Mouse (Mus musculus) embryo, embryonic 10 days (tissue): ENCODE measurements around the gene Ube2j1.
A peak's percentile ranks its signal among the peaks of the same experiment; 100 is the strongest.

ENCODE experiments used
- DNase-seq: peaks from one replicate; pipeline ENCODE4 v3.0.0-alpha.2; 2015; ENCODE audit warnings: low spot score

The Ube2j1 gene

GRCm38 (mm10) chr4:33071337-33071736 lies 40.1 kb downstream of the Ube2j1 start:
- no peak for DNase-seq

DNA sequence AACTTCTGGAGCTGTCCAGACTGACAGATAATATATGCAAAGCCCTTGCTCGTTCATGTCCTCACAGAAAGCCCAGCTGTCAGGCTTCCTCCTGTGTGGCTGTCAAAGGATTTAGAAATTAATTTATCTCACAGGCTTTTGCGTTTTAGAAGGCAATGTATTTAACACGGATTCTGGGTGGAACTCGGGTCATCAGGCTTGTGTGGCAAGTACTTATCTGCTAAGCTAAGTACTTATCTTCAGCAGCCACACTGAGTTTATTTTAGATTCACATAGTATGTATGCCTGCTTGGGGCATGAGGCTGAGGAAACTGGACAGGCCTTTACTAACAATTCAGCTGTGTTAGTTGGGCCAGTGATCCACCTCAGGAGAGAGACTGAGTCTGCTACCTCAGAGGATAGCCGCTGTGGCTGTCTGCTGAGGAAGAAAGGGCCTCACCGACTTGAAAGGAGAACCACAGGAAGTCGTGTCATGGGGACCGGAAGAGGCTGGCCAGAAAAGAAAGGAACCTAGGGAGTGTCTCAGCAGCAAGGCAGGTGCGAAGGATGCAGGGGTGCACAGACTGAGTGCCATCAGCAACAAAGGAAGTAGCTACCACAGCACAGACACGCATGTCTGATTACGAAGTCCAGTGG lies 41.4 kb downstream of the Ube2j1 start:
- peak; percentile 17 for DNase-seq

DNA sequence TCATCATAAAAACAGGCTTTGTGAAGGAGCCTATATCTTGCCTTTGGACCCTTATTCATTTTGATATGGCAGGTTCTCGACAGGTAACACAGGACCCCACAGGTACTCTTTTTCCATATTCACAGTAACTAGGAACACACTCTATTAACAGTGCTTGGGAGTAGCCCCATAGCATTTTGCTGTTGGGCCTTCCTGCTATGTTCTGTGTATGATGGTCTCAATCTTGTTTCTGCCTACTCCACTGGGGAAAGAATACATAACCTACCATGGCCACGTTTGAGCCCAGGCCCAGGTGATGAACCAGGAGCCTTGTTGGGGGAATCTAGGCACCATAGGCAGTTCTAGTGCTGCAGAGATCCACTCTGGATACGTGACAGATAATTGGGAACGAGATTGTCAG lies 43.2 kb downstream of the Ube2j1 start:
- no peak for DNase-seq

DNA sequence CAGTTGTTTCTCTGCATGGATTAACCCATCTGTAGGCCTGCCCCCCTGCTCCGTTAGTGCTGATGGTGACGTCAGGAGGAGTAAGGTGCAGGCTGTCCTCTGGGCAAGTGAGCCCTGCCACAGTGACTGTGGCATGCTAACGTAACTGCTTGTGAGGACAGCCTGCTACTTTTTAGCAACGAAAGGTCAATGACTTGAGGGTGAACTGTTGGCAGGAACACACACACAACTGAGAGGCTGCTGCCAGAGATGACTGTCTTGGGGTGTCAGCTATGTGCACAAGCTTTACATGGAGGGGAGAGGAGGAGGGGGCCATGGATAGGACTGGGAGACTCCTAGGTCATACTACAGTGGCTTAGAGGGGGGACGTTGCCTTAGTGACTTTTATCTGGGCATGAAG lies 43.6 kb downstream of the Ube2j1 start:
- DNase-seq = no peak

DNA sequence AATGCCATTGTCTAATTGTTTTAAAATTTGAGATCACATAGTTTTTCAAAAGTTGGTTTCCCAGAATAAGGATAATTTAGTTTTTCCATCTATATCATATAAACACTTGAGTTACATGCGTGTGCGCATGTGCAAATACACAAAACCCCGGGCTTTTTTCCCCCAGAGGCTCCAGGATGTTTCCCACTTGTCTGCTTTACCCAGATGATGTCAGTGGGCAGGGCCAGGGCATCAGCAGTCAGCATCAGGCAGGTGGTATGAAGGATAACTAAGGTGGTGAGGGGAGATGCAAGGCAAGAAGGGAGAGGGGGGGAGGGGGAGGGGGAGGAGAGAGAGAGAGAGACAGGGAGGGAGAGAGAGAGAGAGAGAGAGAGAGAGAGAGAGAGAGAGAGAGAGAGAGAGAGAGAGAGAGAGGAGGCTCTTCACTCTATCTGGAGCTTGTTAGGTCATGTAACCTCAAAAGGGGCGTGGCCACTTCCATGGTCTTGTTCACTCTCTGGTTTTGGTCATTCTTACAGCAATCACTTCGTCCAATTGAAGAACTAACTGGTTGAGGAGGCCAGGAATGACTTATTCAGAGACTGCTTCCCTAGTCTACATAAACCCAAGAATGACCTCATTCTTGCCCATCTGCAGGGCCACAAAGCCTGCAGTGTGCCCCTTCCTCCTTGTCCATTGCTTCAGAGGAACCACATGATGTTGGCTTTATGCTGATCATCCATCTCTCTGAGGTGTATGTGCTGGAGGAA lies 44.7 kb downstream of the Ube2j1 start:
- DNase-seq = no peak

GRCm38 (mm10) chr4:33077161-33077560 lies 45.9 kb downstream of the Ube2j1 start:
- no peak for DNase-seq

GRCm38 (mm10) chr4:33077724-33078123 lies 46.5 kb downstream of the Ube2j1 start:
- DNase-seq = no peak

- no peak for DNase-seq
Observed at GRCm38 (mm10) chr4:33078492-33078891, 47.3 kb downstream of the Ube2j1 start.

DNA sequence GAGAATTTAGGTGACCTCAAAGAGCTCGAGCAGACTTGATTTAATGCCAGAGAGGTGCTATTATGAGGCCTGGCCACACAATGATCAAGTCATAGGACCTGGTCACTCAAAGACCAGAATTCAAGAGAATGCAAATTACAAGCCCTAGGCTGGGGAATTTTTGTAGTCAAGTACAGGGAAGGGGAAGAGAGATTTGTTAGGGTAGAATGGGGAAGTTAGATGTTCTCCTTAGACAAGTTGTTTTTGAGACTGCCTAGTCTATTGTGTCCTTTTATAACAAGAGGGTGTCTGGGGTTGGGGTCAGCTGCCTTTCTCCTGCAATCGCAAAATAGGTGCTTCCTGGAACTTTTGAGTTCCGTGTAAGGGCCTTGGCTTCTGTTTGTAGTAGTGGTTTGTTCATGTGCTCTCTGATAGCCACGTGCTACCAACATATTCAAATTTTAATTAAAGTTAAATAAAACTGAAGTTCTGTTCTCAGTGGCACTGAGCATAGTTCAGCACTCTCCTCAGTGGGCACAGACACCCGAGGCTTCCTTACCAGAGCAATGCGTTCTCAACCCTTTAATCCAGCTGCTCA lies 68.0 kb downstream of the Ube2j1 start:
- DNase-seq = no peak
